In the genomic region with DNA sequence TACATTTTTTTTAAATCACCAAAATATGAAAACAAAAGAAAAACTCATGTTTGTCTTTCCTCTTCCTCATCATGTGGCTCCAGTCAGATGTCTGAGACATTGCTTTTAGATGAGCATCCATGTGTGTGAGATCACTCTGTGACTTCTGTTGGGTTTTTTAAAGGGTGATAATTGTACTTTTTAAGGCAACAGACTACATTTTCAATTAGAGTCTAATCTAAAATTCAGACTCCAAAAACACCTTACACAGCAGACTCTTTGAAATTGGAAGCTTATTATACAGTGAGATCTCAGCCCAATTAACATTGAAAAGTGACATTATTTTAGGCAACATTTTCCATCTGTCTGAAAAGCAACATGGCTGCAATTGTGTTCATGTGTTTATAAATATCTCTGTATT, we compare ENCODE assay signal across 21 mouse cellular contexts.
A peak's percentile ranks its signal among the peaks of the same experiment; 100 is the strongest.
DNase-seq lines count a peak whose midpoint lies in the region; ATAC-seq and TF ChIP-seq lines count a peak whose summit lies in the region.
"Had no signal": no experiment of that assay in that cellular context is flagged by ENCODE, and none has a peak within 500 bp of the region (broad histone marks: within the 10 kb centered on the region; RNA-seq: fewer than 3 reads in every experiment).

No protein-coding gene starts in this region.

- no peak for TF ChIP-seq CTCF in brain, embryonic 14.5 days (IDR thresholded peaks at IDR 0.05; ENCODE audit: borderline replicate concordance, extremely low read depth, insufficient read depth, insufficient read length)

- no peak overlapping the region for H3K27ac ChIP-seq in forebrain, embryonic 15.5 days (replicated peaks)
- no peak overlapping the region for H3K27ac ChIP-seq in forebrain, embryonic 12.5 days
- H3K27ac ChIP-seq in forebrain, embryonic 16.5 days (ENCODE audit: low read length): no peak overlapping the region
- H3K27ac ChIP-seq: gastrocnemius, adult 2 months; hindbrain, embryonic 12.5 days; hindbrain, embryonic 15.5 days had no signal

- no peak for TF ChIP-seq POLR2A in brain, embryonic 14.5 days (IDR thresholded peaks at IDR 0.05; ENCODE audit: borderline replicate concordance, extremely low read depth, insufficient read depth, insufficient read length, poor library complexity, severe bottlenecking)

- peak; percentile 62 for DNase-seq in brain, embryonic 14.5 days (ENCODE audit: low read depth)
- DNase-seq in kidney, adult 8-10 months: no peak
- no peak for DNase-seq in kidney, postnatal 4 days
- DNase-seq: adrenal gland, adult 8-10 months; adrenal gland, postnatal 25 days; cerebellum, adult 18-20 months; cerebellum, adult 9-10 months; cerebellum, postnatal 14 days; gastrocnemius, adult 2 months; gastrocnemius, postnatal 14 days; heart, adult 11 months; kidney, adult 9 months had no signal

- H3K27me3 ChIP-seq in forebrain, embryonic 15.5 days: no peaks in the 10 kb centered on the region
- H3K27me3 ChIP-seq in forebrain, embryonic 12.5 days: no peaks in the 10 kb centered on the region
- no peaks in the 10 kb centered on the region for H3K27me3 ChIP-seq in forebrain, embryonic 16.5 days (replicated peaks; ENCODE audit: control insufficient read depth, insufficient read depth, low read length)
- H3K27me3 ChIP-seq: hindbrain, embryonic 12.5 days; hindbrain, embryonic 15.5 days had no signal

- no peak overlapping the region for H3K4me2 ChIP-seq in forebrain, embryonic 15.5 days (replicated peaks)
- no peak overlapping the region for H3K4me2 ChIP-seq in forebrain, embryonic 12.5 days
- no peak overlapping the region for H3K4me2 ChIP-seq in forebrain, embryonic 16.5 days (ENCODE audit: low read length)
- H3K4me2 ChIP-seq: heart, embryonic 11.5 days; hindbrain, embryonic 12.5 days; hindbrain, embryonic 15.5 days had no signal

- no peaks in the 10 kb centered on the region for H3K9me3 ChIP-seq in forebrain, embryonic 15.5 days
- H3K9me3 ChIP-seq in forebrain, embryonic 12.5 days: no peaks in the 10 kb centered on the region
- no peaks in the 10 kb centered on the region for H3K9me3 ChIP-seq in forebrain, embryonic 16.5 days (ENCODE audit: control insufficient read depth, low read length)
- H3K9me3 ChIP-seq: hindbrain, embryonic 12.5 days; hindbrain, embryonic 15.5 days had no signal

- H3K4me3 ChIP-seq in forebrain, embryonic 15.5 days: no peak overlapping the region
- H3K4me3 ChIP-seq in forebrain, embryonic 12.5 days (replicated peaks): no peak overlapping the region
- H3K4me3 ChIP-seq in forebrain, embryonic 16.5 days (replicated peaks; ENCODE audit: low read length): no peak overlapping the region
- H3K4me3 ChIP-seq: gastrocnemius, adult 2 months; hindbrain, embryonic 12.5 days; hindbrain, embryonic 15.5 days had no signal

- no peak overlapping the region for H3K9ac ChIP-seq in forebrain, embryonic 15.5 days (replicated peaks)
- no peak overlapping the region for H3K9ac ChIP-seq in forebrain, embryonic 12.5 days
- H3K9ac ChIP-seq in forebrain, embryonic 16.5 days (replicated peaks; ENCODE audit: low read depth, low read length): no peak overlapping the region
- H3K9ac ChIP-seq: hindbrain, embryonic 12.5 days; hindbrain, embryonic 15.5 days had no signal

- H3K36me3 ChIP-seq in forebrain, embryonic 15.5 days: no peaks in the 10 kb centered on the region
- H3K36me3 ChIP-seq in forebrain, embryonic 12.5 days (replicated peaks): no peaks in the 10 kb centered on the region
- no peaks in the 10 kb centered on the region for H3K36me3 ChIP-seq in forebrain, embryonic 16.5 days (ENCODE audit: control insufficient read depth, insufficient read depth)
- H3K36me3 ChIP-seq: hindbrain, embryonic 12.5 days; hindbrain, embryonic 15.5 days had no signal

- H3K4me1 ChIP-seq in forebrain, embryonic 15.5 days: no peaks in the 10 kb centered on the region
- H3K4me1 ChIP-seq in forebrain, embryonic 12.5 days: no peaks in the 10 kb centered on the region
- no peaks in the 10 kb centered on the region for H3K4me1 ChIP-seq in forebrain, embryonic 16.5 days (replicated peaks; ENCODE audit: control insufficient read depth, insufficient read depth, low read length)
- H3K4me1 ChIP-seq: hindbrain, embryonic 12.5 days; hindbrain, embryonic 15.5 days had no signal

- ATAC-seq in forebrain, embryonic 15.5 days (replicated peaks): peak; percentile 81
- no peak for ATAC-seq in forebrain, embryonic 12.5 days (ENCODE audit: low FRiP score)
- peak; percentile 88 for ATAC-seq in forebrain, embryonic 16.5 days
- ATAC-seq: activated CD4-positive, CD25-positive, alpha-beta regulatory T cell, adult 4 months; CD4-positive, CD25-positive, alpha-beta regulatory T cell, adult 4 months; intestine, postnatal 0 days had no signal
